Mouse (Mus musculus) bone marrow, adult 2 months (tissue): ENCODE measurements around the gene Padi6.

Experiments
- CTCF ChIP-seq: fragments of 200-500 bp; IDR thresholded peaks from 2 replicates; pipeline ENCODE4 v1.5.1; 2011; ENCODE audit warnings: low read length, control low read depth; ENCODE audit not compliant: control insufficient read depth, insufficient read depth
- POLR2A ChIP-seq: fragments of 200-500 bp; IDR thresholded peaks from 2 replicates; pipeline ENCODE4 v1.6.1; 2011; ENCODE audit warnings: low read depth, mild to moderate bottlenecking, control low read depth, low read length, borderline replicate concordance; ENCODE audit not compliant: control insufficient read depth

GRCm38 (mm10) chr4:140709617-140710016 is 32.8 kb downstream of the Padi6 start:
- TF ChIP-seq CTCF = no peak
- TF ChIP-seq POLR2A = no peak
